Mouse (Mus musculus) E14TG2a.4 (cell line): ENCODE results near the gene Fermt3.

Experiments used
- CTCF ChIP-seq: conservative IDR thresholded peaks from 2 replicates; pipeline ENCODE4 v1.5.1; 2014; ENCODE audit warnings: low read length
- POU5F1 ChIP-seq: IDR thresholded peaks from 2 replicates; pipeline ENCODE4 v1.6.1; 2014; ENCODE audit warnings: low read length, borderline replicate concordance

DNA sequence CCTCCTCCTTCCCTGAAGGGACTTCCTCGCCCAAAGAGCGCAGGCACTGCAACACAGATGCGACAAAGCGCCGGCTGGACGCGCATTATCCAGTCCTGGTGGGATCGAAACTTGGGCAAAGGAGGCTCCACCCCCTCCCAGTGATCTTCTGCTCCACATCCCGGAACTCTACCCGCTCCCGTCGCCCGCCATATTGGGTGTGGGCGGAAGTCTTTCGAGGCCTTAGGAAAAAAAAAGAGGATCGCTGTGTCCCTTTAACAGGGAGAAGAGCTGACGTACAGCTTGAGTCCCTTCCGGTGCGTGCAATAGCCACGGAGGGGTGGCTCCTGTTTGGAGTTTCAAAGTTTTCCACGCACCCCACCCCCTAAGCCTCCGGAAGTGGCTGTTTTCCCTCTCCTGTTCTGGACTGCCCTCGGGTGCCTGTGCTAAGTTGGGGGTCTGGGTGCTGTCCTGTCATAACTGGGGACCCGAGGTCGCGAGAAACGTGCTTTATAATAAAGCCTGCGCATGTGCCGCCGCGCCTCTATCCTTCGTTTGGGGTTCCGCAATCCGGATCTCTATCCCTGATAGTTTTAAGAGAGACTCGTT, 67.8 kb downstream of the Fermt3 start:
- TF ChIP-seq CTCF (no peak), POU5F1 (no peak)
